Comparison of ENCODE assay signal across 7 mouse cellular contexts in the genomic region with DNA sequence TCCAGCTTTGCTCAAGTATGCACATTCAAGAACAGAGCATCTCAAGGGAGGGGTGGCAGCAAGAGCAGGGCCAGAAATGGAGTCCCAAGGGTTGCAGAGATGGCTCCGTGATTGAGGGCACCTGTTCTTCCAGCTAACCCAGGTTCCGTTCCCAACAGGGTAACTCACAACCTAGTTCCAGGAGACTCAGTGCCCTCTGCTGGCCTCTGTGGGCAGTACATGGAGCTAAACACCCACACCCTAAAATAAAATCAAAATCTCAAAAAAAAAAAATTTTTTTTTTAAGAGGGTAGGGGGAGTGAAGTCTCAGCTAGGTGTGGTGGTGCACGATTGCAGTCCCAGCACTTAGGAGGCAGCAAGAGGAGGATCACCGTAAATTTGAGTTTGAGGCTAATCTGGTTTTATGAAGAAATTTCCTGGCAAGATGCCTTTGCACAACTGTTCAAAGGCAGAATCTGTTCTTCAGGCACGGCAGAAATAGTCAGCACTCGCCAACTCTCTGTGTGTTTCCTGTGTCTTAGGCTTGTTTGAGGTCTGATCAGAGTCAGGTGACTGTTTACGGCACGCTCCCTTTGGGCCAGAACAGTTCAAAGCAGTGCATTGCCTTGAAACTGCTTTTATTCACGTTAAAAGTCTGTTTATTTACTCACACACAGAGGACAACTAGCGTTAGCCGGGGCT. TPM values are rescaled to one million over a fixed set of nuclear protein-coding genes. Genes with fewer than 3 reads are reported as not detected.
DNase-seq lines count a peak whose midpoint lies in the region; ATAC-seq and TF ChIP-seq lines count a peak whose summit lies in the region.

No protein-coding gene starts in this region.

- H3K9me3 ChIP-seq in midbrain, embryonic 11.5 days (ENCODE audit: control insufficient read depth, low read length) = no peaks in the 10 kb centered on the region
- H3K9me3 ChIP-seq in midbrain, embryonic 13.5 days = no peaks in the 10 kb centered on the region
- no peaks in the 10 kb centered on the region for H3K9me3 ChIP-seq in liver, embryonic 14.5 days (ENCODE audit: control insufficient read depth, low read length)

- H3K4me1 ChIP-seq in midbrain, embryonic 11.5 days (ENCODE audit: control insufficient read depth, insufficient read depth, low read length) = peaks cover 2% of the 10 kb centered on the region; the same call in 1 of the 2 replicates
- no peaks in the 10 kb centered on the region for H3K4me1 ChIP-seq in midbrain, embryonic 13.5 days (replicated peaks)
- no peaks in the 10 kb centered on the region; a peak in 1 of 4 replicates for H3K4me1 ChIP-seq in liver, embryonic 14.5 days (replicated peaks; ENCODE audit: control insufficient read depth in 2 of 2, insufficient read depth in 2 of 2, low read length in 1 of 2)

- peak; percentile 92 for DNase-seq in midbrain, embryonic 11.5 days (ENCODE audit: low spot score, missing footprints)
- DNase-seq in T-cell, adult 2 months (ENCODE audit: low spot score) = peak; percentile 82
- peak; percentile 61 for DNase-seq in embryo, embryonic 11 days
- DNase-seq in heart, postnatal 4 days = peak; percentile 73
- DNase-seq in liver, embryonic 14.5 days (ENCODE audit: low read depth in 3 of 3, low spot score in 3 of 3) = no peak
- DNase-seq in retina, postnatal 1 day = peak; percentile 52

- no peaks in the 10 kb centered on the region for H3K36me3 ChIP-seq in midbrain, embryonic 11.5 days (ENCODE audit: control insufficient read depth, insufficient read depth, low read length)
- no peaks in the 10 kb centered on the region for H3K36me3 ChIP-seq in midbrain, embryonic 13.5 days
- no peaks in the 10 kb centered on the region for H3K36me3 ChIP-seq in liver, embryonic 14.5 days (replicated peaks; ENCODE audit: control insufficient read depth, insufficient read depth, low read depth)

- no peak for ATAC-seq in midbrain, embryonic 11.5 days (ENCODE audit: low FRiP score)
- no peak for ATAC-seq in midbrain, embryonic 13.5 days
- ATAC-seq in liver, embryonic 14.5 days (ENCODE audit: insufficient read depth) = no peak

- TF ChIP-seq EP300 in liver, embryonic 14.5 days (IDR thresholded peaks at IDR 0.05; ENCODE audit: low read depth) = no peak

- no peaks in the 10 kb centered on the region for H3K27me3 ChIP-seq in midbrain, embryonic 11.5 days (ENCODE audit: control insufficient read depth, insufficient read depth, low read length)
- no peaks in the 10 kb centered on the region for H3K27me3 ChIP-seq in midbrain, embryonic 13.5 days
- H3K27me3 ChIP-seq in liver, embryonic 14.5 days (ENCODE audit: control insufficient read depth, insufficient read depth, low read length) = no peaks in the 10 kb centered on the region

- no peak overlapping the region for H3K4me2 ChIP-seq in midbrain, embryonic 11.5 days
- H3K4me2 ChIP-seq in midbrain, embryonic 13.5 days (replicated peaks) = no peak overlapping the region
- H3K4me2 ChIP-seq in liver, embryonic 14.5 days (ENCODE audit: low read depth) = no peak overlapping the region

- H3K4me3 ChIP-seq in midbrain, embryonic 11.5 days (ENCODE audit: low read depth, low read length) = no peak overlapping the region
- H3K4me3 ChIP-seq in midbrain, embryonic 13.5 days (replicated peaks) = no peak overlapping the region
- H3K4me3 ChIP-seq in liver, embryonic 14.5 days (ENCODE audit: insufficient read depth in 1 of 2, low read depth in 2 of 2, low read length in 2 of 2) = no peak overlapping the region

- TF ChIP-seq CTCF in liver, embryonic 14.5 days (IDR thresholded peaks at IDR 0.05; ENCODE audit: low read depth) = peak; percentile 71

- 66% methylated on average over 11 of the region's 11 CpGs for WGBS in midbrain, embryonic 11.5 days
- WGBS in midbrain, embryonic 13.5 days = 65% methylated on average over 11 of the region's 11 CpGs
- 42% methylated on average over 11 of the region's 11 CpGs for WGBS in liver, embryonic 14.5 days (ENCODE audit: insufficient replicate concordance)

- H3K27ac ChIP-seq in midbrain, embryonic 11.5 days (ENCODE audit: low read depth, low read length) = no peak overlapping the region
- no peak overlapping the region for H3K27ac ChIP-seq in midbrain, embryonic 13.5 days
- H3K27ac ChIP-seq in liver, embryonic 14.5 days = no peak overlapping the region

- H3K9ac ChIP-seq in midbrain, embryonic 11.5 days (ENCODE audit: low read length) = no peak overlapping the region
- no peak overlapping the region for H3K9ac ChIP-seq in midbrain, embryonic 13.5 days (replicated peaks)
- no peak overlapping the region for H3K9ac ChIP-seq in liver, embryonic 14.5 days (replicated peaks)

RNA-seq across cellular contexts. Expression of a gene that starts 38.7 kb away (rescaled TPM):
- 110 and 120 TPM in 2 replicates for polyA plus RNA-seq in midbrain, embryonic 11.5 days (2014; fragmentation: Nextera tagmentation; extraction: Ambion mirVana)
- polyA plus RNA-seq in midbrain, embryonic 13.5 days (2015; fragmentation: Nextera tagmentation; extraction: Ambion mirVana) = 36.8 and 40.1 TPM in 2 replicates
- 10 to 100 TPM; 56.0 to 75.0 TPM for total RNA-seq in heart, postnatal 4 days (2021)
- polyA plus RNA-seq in liver, embryonic 14.5 days (2012; rRNA removed) = 27.9 and 44.3 TPM in 2 replicates
- polyA plus RNA-seq in liver, embryonic 14.5 days (2014; fragmentation: Nextera tagmentation; extraction: Ambion mirVana) = 61.9 and 68.8 TPM in 2 replicates

RNA-seq across cellular contexts. Expression of a gene that starts 41.3 kb away (rescaled TPM):
- polyA plus RNA-seq in midbrain, embryonic 11.5 days (2014; fragmentation: Nextera tagmentation; extraction: Ambion mirVana) = 0.26 and 0.37 TPM in 2 replicates
- 0.39 and 0.75 TPM in 2 replicates for polyA plus RNA-seq in midbrain, embryonic 13.5 days (2015; fragmentation: Nextera tagmentation; extraction: Ambion mirVana)
- not detected for total RNA-seq in heart, postnatal 4 days (2021)
- 0.11 and 0.26 TPM in 2 replicates for polyA plus RNA-seq in liver, embryonic 14.5 days (2012; rRNA removed)
- 0.08 and 0.13 TPM in 2 replicates for polyA plus RNA-seq in liver, embryonic 14.5 days (2014; fragmentation: Nextera tagmentation; extraction: Ambion mirVana)

Comparison
In these comparisons a context has a peak if more than half of its experiments do, and no peak if none do; other contexts are left out.
1. DNase-seq: peak in midbrain, embryonic 11.5 days (single experiment), T-cell, adult 2 months (single experiment), embryo, embryonic 11 days (single experiment), heart, postnatal 4 days (single experiment) and retina, postnatal 1 day (single experiment); none in liver, embryonic 14.5 days (0 of 3).